Mouse (Mus musculus) neural tube, embryonic 14.5 days (tissue): ENCODE measurements around the gene Notch4. TPM values are rescaled to one million over a fixed set of nuclear protein-coding genes. Genes with fewer than 3 reads are reported as not detected.

Source experiments
- ATAC-seq: fragments of 200-750 bp; cut with Nextera tagmentation; 2 replicates; pipeline ENCODE4 v1.8.0; 2017; ENCODE audit warnings: low read depth, mild to moderate bottlenecking, moderate TSS enrichment, moderate library complexity
- H3K27ac ChIP-seq: fragments of 300-500 bp; sonication (generic); 2 replicates; pipeline ENCODE4 v1.5.1; 2014; ENCODE audit warnings: low read depth, mild to moderate bottlenecking, control low read depth, low read length, moderate library complexity, mixed read lengths
- H3K27me3 ChIP-seq: fragments of 300-500 bp; sonication (generic); 2 replicates; pipeline ENCODE4 v1.6.1; 2014; ENCODE audit warnings: low read length; ENCODE audit not compliant: control insufficient read depth, insufficient read depth
- H3K36me3 ChIP-seq: fragments of 300-500 bp; sonication (generic); 2 replicates; pipeline ENCODE4 v1.6.1; 2014; ENCODE audit warnings: low read length, mixed read lengths; ENCODE audit not compliant: control insufficient read depth, insufficient read depth
- H3K4me1 ChIP-seq: fragments of 300-500 bp; sonication (generic); 2 replicates; pipeline ENCODE4 v1.6.1; 2014; ENCODE audit warnings: low read length; ENCODE audit not compliant: control insufficient read depth, insufficient read depth
- H3K4me2 ChIP-seq: fragments of 300-500 bp; sonication (generic); 2 replicates; pipeline ENCODE4 v1.6.1; 2014; ENCODE audit warnings: mild to moderate bottlenecking, low read depth, low read length, control low read depth
- H3K4me3 ChIP-seq: fragments of 300-500 bp; sonication (generic); 2 replicates; pipeline ENCODE4 v1.5.1; 2014; ENCODE audit warnings: low read depth, low read length, control low read depth, mixed read lengths
- H3K9ac ChIP-seq: fragments of 300-500 bp; sonication (generic); replicated peaks from 2 replicates; pipeline ENCODE4 v1.6.1; 2014; ENCODE audit warnings: low read depth, mild to moderate bottlenecking, control low read depth, low read length, mixed read lengths
- H3K9me3 ChIP-seq: fragments of 300-500 bp; sonication (generic); 2 replicates; pipeline ENCODE4 v1.6.1; 2016; ENCODE audit warnings: low read length; ENCODE audit not compliant: control insufficient read depth
- WGBS: fragments of 180-500 bp; shearing (Covaris S2); extraction: QIAGEN DNeasy Blood & Tissue Kit; methylation state at CpG from one replicate; pipeline ENCODE4 v1.1.7; 2014; 5-methylcytosine and 5-hydroxymethylcytosine counted together
- polyA plus RNA-seq: library from polyadenylated mRNA; unstranded; fragments of >200 nt; fragmentation: Nextera tagmentation; extraction: Ambion mirVana; gene quantifications from 2 replicates; pipeline ENCODE4 v1.2.1, GENCODE M21; 2014

The Notch4 gene
- polyA plus RNA-seq, 1 experiment from 2014 or later: 7.0 TPM

DNA sequence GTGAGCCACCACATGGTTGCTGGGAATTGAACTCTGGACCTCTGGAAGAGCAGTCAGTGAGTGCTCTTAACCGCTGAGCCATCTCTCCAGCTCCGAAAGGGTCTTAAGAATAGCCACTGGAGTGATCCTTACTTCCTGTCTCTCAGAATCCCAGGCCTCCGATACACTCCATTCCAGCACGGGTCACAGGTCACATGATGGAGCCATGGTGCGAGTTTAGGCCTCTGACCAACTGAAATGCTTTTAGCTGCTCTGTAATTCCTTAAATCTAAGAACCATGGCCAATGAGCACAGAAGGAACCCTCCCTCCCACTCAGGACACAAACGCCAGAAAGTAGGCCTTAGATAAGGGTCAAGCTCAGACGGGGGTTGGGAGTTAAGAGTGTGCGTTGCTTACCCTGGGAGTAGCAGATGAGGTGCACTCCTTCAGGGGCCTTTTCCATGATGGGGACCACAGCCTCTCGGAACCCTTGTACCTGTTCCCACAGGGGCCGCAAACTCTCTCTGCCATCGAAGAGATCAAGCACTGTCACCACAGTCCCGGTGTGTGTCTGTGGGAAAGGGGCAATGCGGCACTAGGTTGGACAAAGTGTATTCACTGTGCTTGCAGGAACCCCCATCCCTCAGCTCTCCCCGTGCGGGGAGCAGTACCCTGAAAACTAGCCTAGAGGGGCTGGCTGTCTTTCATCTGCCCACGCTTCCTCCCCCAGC lies 62.1 kb downstream of the Notch4 start:
- ATAC-seq: no peak
- Histone ChIP-seq H3K4me3 (peak overlapping the region; percentile 65), H3K9ac (peak overlapping the region; percentile 56), H3K36me3 (peaks cover 2% of the 10 kb centered on the region; the same call in 1 of the 2 replicates), H3K4me2 (peak overlapping the region; percentile 86), H3K27ac (peak overlapping the region; percentile 91; the same call in 1 of the 2 replicates), H3K9me3 (no peaks in the 10 kb centered on the region), H3K4me1 (peaks cover 33% of the 10 kb centered on the region), H3K27me3 (peaks cover 5% of the 10 kb centered on the region; the same call in 1 of the 2 replicates)
- WGBS: 52% methylated on average over 16 of the region's 16 CpGs

DNA sequence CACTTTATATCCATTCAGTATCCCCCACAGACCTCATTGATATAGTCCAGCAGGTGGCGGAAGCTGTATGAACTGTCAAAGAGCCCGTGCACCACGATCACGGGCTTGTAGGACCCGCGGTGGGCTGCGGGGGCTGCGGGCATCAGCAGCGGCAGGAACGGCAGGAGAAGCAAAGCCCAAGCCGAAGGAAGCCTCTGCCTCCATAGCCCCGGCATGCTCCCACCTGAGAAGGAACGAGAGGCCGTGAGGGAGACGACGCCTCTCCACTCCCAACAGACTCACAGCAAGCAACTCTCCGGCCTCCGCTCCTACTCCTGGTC lies 62.7 kb downstream of the Notch4 start:
- no peaks in the 10 kb centered on the region for H3K9me3 ChIP-seq
- H3K9ac ChIP-seq: peak overlapping the region; percentile 56
- peak overlapping the region; percentile 86 for H3K4me2 ChIP-seq
- H3K4me3 ChIP-seq: peak overlapping the region; percentile 65
- peak; percentile 47; the same call in 1 of the 2 replicates for ATAC-seq
- H3K36me3 ChIP-seq: peaks cover 2% of the 10 kb centered on the region; the same call in 1 of the 2 replicates
- H3K27me3 ChIP-seq: peaks cover 7% of the 10 kb centered on the region
- WGBS: 0% methylated on average over 18 of the region's 18 CpGs
- H3K27ac ChIP-seq: peak overlapping the region; percentile 91
- H3K4me1 ChIP-seq: peaks cover 36% of the 10 kb centered on the region

DNA sequence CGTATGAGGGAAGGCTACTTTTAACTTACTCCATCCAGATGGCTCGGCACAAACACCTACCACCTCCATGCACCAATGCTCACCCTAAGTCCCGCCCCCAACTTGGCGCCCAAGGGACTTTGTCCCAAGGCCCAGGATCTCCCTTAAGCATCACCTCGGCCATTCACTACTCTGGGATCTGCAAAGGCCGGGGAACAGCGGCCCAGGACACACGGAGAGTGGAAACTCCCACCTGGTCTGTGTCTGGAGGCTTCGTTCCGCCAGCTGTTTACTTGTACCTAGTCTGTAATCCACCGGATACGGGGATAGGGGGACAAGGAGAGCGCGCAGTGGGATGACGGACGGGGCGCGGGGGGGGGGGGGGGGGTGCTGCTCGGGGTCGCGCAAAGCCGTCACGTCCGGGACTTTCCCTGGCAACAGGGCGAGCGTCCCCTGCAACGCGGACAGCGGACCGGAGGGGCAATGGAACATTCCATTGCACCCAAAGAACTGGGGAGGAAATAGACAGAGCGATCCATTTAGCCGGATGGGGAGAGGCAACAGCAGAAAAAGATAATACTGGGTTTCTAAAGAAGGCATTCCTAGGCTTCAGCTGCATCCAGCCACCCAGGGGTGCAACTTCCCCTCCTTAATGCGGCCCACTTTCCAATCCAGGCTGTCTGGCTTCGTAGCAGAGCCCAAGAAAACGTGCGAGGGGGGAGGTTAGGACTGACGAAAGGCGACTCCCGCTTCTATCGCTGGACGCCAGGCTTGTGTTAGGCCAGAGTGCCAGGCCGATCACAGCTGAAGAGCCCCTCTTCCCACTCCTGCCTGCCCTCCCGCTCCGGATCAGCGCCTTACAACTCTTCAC lies 63.2 kb downstream of the Notch4 start:
- Histone ChIP-seq H3K9me3 (no peaks in the 10 kb centered on the region), H3K27me3 (peaks cover 8% of the 10 kb centered on the region), H3K27ac (peak overlapping the region; percentile 91), H3K4me3 (peak overlapping the region; percentile 65), H3K36me3 (no peaks in the 10 kb centered on the region; the same call in 1 of the 2 replicates), H3K4me1 (peaks cover 41% of the 10 kb centered on the region), H3K4me2 (peak overlapping the region; percentile 86), H3K9ac (peak overlapping the region; percentile 56)
- ATAC-seq: peak; percentile 76
- WGBS: under 1% methylated on average over 37 of the region's 45 CpGs

DNA sequence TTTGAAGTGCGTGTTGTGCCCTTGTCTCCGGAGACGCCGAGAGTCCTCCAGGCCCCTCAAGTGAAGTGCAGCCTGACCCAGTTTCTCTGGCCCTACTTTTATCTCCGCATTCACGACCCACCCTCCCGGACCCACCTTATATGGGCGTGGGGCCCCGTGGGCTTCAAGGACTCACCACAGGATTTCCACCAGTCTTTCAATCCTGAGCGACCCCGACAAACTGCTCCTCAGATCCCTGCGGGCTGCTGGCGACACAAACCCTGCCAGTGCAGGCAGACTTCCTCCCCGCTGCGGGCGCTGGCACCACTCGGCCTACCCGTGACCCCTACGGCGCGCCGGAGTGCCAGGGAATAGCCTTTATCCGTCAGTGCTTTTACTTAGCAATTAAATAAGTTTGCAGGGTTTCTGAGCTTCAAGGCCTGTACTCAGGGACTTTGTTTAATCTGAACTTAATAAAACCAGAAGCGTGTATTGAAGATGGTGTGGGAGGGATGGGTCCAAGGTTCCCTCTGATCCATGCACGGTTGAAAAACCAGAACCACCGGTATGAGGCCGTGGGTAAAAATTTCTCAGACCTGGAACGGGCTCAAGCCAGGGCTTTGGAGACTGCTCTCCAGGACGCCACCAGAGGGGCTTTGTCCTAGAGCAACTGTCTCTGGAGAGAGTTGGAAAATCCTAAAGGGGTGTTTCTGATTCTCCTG lies 64.0 kb downstream of the Notch4 start, which contains the start of gene Ppt2:
Ppt2 (minus strand) TSS at position 568 of the 701 bp plus-strand sequence.
- 5% methylated on average over 29 of the region's 29 CpGs for WGBS

DNA sequence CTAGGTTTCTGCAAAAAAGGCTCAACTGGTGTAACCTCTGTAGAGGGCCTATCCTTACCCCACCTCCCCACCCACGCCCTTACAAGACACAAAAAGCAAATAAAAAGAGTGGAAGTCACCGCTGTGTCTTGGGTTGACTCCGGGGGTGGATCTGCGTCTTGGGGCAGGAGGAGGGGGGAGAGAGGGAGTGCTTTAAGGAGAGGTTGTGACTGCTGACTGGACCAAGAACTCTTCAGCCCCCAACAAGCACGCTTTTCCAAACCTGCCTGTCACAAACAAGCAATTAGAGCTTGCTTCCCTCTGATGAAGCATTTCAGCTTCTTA lies 64.5 kb downstream of the Notch4 start:
- H3K36me3 ChIP-seq: no peaks in the 10 kb centered on the region
- no peaks in the 10 kb centered on the region for H3K9me3 ChIP-seq
- peaks cover 8% of the 10 kb centered on the region for H3K27me3 ChIP-seq
- peak overlapping the region; percentile 86 for H3K4me2 ChIP-seq
- H3K27ac ChIP-seq: no peak overlapping the region; the same call in 1 of the 2 replicates
- ATAC-seq: no peak
- 25% methylated on average over 5 of the region's 5 CpGs for WGBS
- H3K4me1 ChIP-seq: peaks cover 41% of the 10 kb centered on the region
- peak overlapping the region; percentile 65 for H3K4me3 ChIP-seq
- H3K9ac ChIP-seq: no peak overlapping the region

More for the DNA sequence above, 64.0 kb downstream of the Notch4 start, which contains the start of gene Ppt2:
- Histone ChIP-seq H3K27ac (peak within 1 kb of the TSS; percentile 91), H3K4me1 (peaks cover 41% of the 10 kb centered on the region), H3K4me3 (peak within 1 kb of the TSS; percentile 65), H3K27me3 (peaks cover 8% of the 10 kb centered on the region), H3K36me3 (no peaks in the 10 kb centered on the region), H3K4me2 (peak within 1 kb of the TSS; percentile 86), H3K9ac (peak within 1 kb of the TSS; percentile 56), H3K9me3 (no peaks in the 10 kb centered on the region)
- ATAC-seq: no peak; the same call in 1 of the 2 replicates

DNA sequence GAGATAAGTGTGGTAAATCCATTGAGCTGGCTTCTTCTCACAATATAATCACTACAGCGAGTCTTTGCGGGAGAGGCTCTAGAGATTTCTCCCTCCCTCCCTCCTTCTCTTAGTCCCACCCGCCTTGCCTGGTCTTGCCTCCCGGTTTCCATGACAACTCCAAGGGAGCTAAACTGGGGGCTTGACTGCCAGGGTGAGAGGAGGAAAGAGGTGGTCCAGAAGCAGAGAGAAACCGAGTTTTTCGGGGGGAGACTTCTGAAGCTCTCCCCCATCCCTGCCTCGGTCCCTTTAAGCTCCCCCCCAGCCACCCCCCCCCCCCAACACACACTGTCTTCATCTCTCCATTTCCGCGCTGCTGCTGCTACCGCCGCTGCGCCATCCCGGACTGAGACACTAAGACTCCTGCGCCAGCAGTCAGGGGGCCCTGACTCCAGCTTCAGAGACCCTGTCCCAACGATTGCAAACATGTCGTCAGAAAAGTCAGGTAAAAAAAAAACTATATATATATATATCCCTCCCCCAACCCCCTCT lies 65.2 kb downstream of the Notch4 start, which contains the start of gene Prrt1:
Prrt1 (plus strand) TSS at position 313 of the 531 bp plus-strand sequence.
- no peak for ATAC-seq
- 1% methylated on average over 16 of the region's 16 CpGs for WGBS

DNA sequence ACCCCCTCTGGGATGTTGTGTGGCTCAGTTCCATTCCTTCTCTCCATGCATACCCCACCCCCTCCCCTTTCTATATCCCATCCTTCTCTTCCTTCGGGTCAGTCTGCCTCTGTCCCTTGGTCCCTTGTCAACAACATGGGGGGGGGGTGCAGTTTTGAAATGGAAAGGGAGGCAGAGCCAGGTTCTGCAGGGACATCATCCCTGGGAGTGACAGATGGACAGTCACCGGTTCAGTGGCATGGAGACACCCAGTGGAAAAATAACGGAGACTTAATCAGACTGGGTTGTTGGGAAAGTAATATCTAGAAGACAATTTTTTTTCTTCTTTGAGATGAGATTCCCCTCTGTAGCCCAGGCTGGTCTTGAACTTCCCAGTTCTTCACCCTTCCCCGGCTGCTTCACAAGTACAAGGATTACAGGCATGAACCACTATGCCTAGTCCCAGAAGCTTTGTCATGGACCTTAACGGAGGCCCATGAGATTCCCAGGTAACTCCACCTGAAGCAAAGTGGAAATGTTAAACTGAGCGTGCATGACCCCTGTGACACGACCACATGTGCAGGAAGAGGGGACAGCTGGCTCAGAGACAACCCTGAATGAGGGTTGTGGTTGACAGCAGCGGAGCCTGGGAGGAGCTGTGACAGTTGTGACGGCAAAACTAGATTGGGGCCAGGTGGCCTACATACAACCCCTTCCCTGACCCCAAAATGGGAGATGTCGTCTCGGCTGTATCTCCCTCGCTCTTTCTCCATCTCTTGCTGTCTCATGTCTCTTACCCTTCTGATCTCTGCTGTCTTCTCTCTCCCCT lies 65.9 kb downstream of the Notch4 start:
- no peak for ATAC-seq
- Histone ChIP-seq H3K4me3 (peak overlapping the region; percentile 65), H3K27ac (no peak overlapping the region), H3K9me3 (no peaks in the 10 kb centered on the region), H3K36me3 (no peaks in the 10 kb centered on the region), H3K4me2 (peak overlapping the region; percentile 86), H3K27me3 (peaks cover 8% of the 10 kb centered on the region), H3K9ac (peak overlapping the region; percentile 50), H3K4me1 (peaks cover 41% of the 10 kb centered on the region)
- 18% methylated on average over 12 of the region's 12 CpGs for WGBS

More for the DNA sequence above, 65.2 kb downstream of the Notch4 start, which contains the start of gene Prrt1:
- peaks cover 8% of the 10 kb centered on the region for H3K27me3 ChIP-seq
- H3K4me2 ChIP-seq: peak within 1 kb of the TSS; percentile 86
- peaks cover 41% of the 10 kb centered on the region for H3K4me1 ChIP-seq
- H3K36me3 ChIP-seq: no peaks in the 10 kb centered on the region
- H3K9me3 ChIP-seq: no peaks in the 10 kb centered on the region
- peak within 1 kb of the TSS; percentile 50 for H3K9ac ChIP-seq
- H3K27ac ChIP-seq: no peak within 1 kb of the TSS; the same call in 1 of the 2 replicates
- H3K4me3 ChIP-seq: peak within 1 kb of the TSS; percentile 65
